Mouse (Mus musculus) cerebellum, adult 11-12 months (tissue): ENCODE results near the gene Duox2.

Source experiments
- DNase-seq: peaks from one replicate; pipeline ENCODE4 v3.0.0; 2022

The Duox2 gene

GRCm38 (mm10) chr2:122234611-122235288 is 63.5 kb downstream of the Duox2 start, which contains the start of gene Sord:
Gene Sord, plus strand, starts transcription at chr2:122234749.
- DNase-seq = peak; percentile 77

GRCm38 (mm10) chr2:122233759-122234557 is 64.3 kb downstream of the Duox2 start:
- DNase-seq = peak; percentile 49

GRCm38 (mm10) chr2:122233341-122233740 is 64.9 kb downstream of the Duox2 start:
- no peak for DNase-seq

- no peak for DNase-seq
Measured at GRCm38 (mm10) chr2:122231616-122232015, 66.6 kb downstream of the Duox2 start.

- no peak for DNase-seq
Measured at GRCm38 (mm10) chr2:122230395-122230794, 67.9 kb downstream of the Duox2 start.
